Mouse (Mus musculus) brain, embryonic 14.5 days (tissue): ENCODE measurements around the gene Kank2.

Experiments
- CTCF ChIP-seq: fragments of 200-500 bp; IDR thresholded peaks from 2 replicates; pipeline ENCODE4 v1.5.1; 2012; ENCODE audit warnings: inconsistent platforms, mild to moderate bottlenecking, moderate library complexity, borderline replicate concordance; ENCODE audit not compliant: insufficient read depth, insufficient read length; ENCODE audit errors: extremely low read depth
- POLR2A ChIP-seq: fragments of 200-500 bp; IDR thresholded peaks from 2 replicates; pipeline ENCODE4 v1.6.1; 2012; ENCODE audit warnings: mild to moderate bottlenecking, inconsistent platforms, borderline replicate concordance; ENCODE audit not compliant: poor library complexity, insufficient read depth, insufficient read length, severe bottlenecking; ENCODE audit errors: extremely low read depth

DNA sequence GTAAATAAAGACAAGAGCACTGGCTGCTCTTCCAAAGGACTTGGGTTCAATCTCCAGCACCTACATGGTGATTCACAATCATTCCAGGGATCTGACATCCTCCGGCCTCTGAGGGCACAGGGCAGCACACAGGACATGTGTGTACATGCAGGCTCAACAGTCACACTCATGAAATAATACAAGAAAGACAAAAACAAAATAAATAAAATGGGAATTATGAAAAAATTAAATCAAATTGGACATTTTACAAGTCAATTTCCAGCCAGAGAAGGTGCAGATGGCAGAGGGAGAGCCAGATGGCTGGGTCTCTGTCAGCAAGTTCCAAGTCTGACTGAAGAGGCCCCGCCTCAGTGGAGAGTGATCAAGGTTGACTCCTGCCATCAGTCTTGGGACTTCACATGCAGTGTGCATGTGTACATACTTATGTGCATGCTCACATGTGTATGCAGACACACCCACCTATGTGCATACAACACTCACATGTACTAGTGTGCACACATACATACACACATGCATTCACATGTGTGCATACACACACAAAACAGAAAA, 20.7 kb upstream of the Kank2 start:
- no peak for TF ChIP-seq CTCF
- TF ChIP-seq POLR2A, result no peak
